Mouse (Mus musculus) hematopoietic stem cell, adult 5-6 weeks (primary cell): ENCODE measurements around the gene Zfand2b. TPM values are rescaled to one million over a fixed set of nuclear protein-coding genes. Genes with fewer than 3 reads are reported as not detected.

ENCODE experiments used
- ATAC-seq, 2 experiments: fragments of 125-278 bp in 1 of 2; replicated peaks in 1 of 2; 2 replicates each; pipeline ENCODE4 v1.8.0; 2016 to 2017; ENCODE audit warnings: inconsistent platforms in 2 of 2, mild to moderate bottlenecking in 2 of 2, moderate number of reproducible peaks in 2 of 2, low read depth in 1 of 2, moderate TSS enrichment in 1 of 2; ENCODE audit not compliant: low FRiP score in 2 of 2, poor library complexity in 2 of 2, severe bottlenecking in 2 of 2, insufficient read depth in 1 of 2, low TSS enrichment in 1 of 2
- total RNA-seq: library from RNA; stranded (forward); fragments of 172-1452, 232-1000 nt; gene quantifications from 2 replicates; pipeline ENCODE4 v1.2.3, GENCODE M21; 2017

Gene Zfand2b
- total RNA-seq, 1 experiment from 2014 or later: 38.0 TPM

DNA sequence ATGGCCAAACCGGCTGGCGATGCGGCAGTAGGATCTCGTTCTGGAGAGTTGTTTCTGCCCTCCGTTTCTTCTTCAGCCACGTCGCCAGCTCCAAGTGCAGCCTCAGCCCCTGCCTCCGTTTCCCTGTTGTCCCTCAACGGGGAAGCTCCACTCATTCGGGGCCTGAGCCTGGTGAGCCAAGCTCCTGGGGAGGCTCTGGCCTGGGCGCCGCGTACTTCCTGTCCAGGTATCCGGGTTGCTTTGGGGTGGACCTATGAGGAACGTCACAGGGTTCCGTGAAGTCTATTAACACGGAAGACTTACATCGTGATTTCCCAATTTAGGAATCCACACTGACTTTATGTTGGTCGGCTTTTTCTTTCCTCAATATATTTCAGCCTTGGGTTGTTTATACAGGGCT is 24.0 kb downstream of the Zfand2b start:
- ATAC-seq: peak; percentile 30 to 58; a peak in 3 of 4 replicates

DNA sequence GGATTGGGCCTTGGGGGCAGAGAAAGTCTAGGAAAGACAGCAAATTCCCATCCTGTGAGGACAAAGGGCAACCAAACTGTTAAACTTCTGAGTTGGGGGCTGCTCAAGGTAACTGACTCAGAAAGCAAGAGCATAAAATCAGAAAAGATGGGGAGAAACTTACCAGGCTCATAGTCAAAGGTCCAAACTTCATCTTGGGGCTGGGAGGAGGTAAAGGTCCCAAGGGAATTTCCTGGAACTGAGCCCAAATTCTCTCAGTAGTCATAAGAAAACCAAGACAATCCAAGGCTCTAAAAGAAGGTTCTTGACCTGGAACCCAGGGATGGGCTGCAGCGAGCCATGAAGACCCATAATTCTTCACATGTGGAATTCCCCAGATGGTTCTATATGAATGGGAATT is 32.8 kb downstream of the Zfand2b start:
- no peak for ATAC-seq

DNA sequence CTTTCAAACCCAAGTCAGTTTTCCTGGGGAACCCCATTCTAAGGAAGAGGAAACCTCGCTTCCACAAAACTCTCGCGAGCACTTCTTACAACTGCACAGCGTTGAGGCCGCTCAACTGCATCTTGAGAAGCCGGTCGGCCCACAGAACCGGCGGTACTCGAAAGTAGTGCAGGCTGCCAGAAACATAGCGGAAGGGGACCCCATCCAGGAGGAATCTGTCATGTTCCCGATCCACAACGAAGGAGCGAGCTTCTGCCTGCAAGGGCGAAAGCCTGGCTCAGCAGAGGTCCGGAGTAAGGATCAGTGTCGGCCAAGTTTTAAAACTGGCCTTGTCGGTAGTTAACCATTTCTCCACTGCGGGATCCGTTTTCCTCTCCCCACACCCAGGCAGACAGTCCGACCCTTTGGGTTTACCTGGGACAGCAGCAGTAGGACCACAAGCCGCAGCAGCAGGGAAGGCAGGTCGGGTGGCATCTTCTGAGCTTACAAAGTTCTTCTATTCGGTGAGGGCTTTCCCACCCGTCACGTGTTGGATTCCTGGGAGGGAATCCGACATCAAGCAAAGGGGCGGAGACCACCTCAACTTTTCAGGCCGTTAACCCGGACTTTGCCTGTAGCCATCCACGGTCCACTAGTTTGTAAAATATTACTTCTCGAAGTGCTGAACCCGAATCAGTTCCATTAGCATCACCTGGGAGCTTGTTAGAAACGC is 40.7 kb downstream of the Zfand2b start:
- peak; percentile 34 to 40; a peak in 2 of 4 replicates for ATAC-seq

DNA sequence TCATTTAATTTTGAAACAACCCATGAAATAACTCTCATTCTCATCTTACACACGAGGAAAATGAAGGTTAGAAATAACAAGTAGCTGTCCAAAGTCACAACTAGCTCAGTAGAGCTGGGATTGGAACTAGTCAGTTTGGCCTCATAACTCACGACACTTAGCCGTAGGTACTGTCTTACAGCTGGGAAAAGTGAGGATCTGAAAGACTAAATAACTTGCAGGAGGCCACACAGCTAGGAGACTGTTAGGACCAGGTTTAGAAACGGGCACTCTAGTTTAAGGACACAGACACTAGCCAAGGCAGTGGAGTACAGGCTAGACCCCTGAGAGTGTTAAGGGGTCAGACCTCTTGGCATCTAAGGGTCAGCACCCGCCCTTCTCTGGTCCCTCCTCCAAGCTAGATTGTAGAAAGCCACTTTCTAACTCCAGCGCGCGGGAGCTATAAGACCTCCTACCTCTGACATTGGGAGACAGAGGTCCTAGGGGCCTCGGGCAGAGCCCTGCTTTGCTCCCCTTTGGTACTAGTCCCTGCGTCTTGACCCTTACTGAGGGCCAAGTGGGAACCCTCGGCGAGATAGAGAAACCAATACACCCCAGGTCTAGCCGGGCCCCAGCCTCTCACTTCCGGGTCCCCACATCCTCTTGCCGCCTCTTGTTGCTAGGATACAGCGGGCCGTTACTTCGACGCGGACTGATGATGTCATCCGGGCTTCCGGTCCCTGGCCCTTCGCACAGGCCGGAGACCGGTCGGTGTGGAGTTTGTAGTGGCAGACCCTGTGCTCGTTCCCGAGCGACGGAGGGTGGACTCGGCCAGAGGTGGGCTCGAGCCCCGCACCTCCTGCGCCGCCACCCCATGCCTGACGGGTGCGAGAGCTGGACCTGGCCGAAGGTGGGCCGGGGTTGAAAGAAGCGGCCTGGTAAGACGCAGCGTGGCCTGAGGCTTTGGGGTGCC is 42.0 kb downstream of the Zfand2b start, which contains the start of the genes Glb1l and Stk16:
Gene Glb1l (minus strand): TSS at position 678 of the 952 bp plus-strand sequence.
Gene Stk16 (plus strand): TSS at position 703 of the 952 bp plus-strand sequence.
- peak; percentile 69 to 72 for ATAC-seq

DNA sequence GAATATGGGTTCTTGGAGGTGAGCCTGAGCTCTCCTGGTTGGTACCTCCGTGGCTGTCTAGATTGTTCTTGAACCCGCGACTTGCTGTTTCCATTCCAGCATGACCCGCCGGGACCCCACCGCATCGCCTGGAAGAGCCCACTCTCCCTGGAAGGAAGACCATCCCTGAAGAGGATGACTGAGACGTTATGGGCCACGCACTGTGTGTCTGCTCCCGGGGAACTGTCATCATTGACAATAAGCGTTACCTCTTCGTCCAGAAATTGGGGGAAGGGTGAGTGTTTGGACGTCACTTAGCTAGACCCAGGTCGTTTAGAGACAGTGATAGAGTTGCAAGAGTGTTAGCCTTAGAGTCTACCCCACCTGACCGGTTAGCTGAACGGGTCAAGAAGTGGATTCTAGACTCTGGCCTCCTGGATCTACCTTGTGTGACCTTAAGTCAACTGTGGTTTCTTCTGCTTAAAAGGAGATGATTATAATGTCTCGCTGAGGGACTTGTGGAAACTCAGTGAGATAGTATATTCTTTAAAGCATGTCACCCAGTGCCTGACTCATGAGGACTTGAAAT is 42.8 kb downstream of the Zfand2b start:
- no peak for ATAC-seq

DNA sequence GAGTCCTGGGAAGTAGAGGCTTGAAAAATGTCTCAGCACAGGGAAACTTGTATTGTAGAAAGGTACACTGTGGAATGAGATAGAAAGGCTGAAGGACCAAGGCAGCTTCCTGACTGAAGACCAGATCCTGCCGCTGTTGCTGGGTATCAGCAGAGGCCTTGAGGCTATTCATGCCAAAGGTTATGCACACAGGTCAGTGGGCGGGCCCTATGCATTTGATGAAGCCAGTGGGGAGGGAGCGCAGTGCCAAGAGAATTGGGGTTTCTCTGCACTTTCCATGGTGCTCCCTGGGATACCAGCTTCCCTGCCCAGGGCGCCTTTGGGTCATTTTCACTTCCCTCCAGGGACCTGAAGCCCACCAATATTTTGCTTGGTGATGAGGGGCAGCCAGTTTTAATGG is 44.1 kb downstream of the Zfand2b start:
- ATAC-seq: no peak

DNA sequence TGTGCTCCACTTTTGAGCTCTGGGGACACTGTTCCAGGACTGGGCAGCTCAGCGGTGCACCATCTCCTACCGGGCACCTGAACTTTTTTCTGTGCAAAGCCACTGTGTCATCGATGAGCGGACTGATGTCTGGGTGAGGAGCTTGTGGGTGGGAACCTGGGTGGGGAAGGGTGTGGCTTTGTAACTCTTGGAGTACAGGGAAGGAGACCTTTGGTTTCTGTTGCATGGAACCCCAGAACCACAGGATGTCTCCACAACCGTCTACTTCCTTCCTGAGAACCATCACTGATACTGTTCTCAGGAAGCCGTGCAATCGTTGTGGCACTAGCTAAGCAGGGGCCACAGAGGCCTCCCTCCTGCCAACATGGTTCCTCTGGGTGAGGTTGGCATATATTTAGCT is 44.6 kb downstream of the Zfand2b start:
- peak; percentile 65 to 68 for ATAC-seq

DNA sequence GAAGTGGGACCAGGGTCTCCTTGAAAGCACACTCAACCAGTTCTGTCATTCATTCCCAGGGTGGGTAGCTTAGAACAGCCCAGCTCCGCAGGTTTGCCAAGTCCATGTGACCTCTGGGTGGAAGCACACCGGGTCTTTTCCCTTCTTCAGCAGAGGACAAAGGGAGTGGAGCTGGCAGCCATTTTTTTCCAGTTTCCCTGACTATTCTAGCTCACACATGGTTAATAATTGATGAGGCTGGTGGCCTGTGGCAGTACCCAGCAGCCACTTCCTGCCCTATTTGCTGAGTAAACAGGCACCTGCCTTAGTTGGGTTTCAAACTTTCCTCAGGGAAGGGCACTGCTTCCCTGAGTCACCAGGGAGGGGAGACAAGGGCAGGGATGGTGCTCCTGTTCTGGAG is 46.0 kb downstream of the Zfand2b start:
- no peak for ATAC-seq

DNA sequence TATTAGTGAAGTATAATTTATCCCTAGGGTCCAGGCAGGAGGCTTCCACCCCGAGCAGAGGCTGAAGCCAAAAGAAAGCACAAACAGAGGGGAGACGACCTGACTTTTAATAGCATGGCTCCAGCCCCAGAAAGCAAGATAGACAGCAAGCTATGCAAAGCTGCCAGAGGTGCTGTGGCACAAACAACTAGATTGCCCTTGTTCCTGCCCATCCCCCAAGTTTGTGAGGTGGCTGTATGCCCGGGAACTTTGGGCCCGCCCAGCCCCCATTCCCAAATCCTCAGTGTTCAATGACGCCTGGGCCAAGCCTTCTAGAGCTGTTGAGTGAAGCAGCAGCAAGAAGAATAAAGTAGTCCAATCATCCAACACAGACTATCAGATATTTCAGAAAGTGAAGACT is 46.4 kb downstream of the Zfand2b start:
- ATAC-seq: no peak

DNA sequence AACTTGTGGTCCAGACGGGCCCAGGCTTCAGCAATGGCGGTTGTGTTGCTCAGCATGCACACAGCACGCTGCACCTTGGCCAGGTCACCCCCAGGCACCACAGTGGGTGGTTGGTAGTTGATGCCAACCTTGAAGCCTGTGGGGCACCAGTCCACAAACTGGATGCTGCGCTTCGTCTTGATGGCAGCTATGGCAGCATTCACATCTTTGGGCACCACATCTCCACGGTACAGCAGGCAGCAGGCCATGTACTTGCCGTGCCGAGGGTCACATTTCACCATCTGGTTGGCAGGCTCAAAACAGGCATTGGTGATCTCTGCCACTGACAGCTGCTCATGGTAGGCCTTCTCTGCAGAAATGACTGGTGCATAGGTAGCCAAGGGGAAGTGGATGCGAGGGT is 47.3 kb downstream of the Zfand2b start:
- ATAC-seq: no peak

DNA sequence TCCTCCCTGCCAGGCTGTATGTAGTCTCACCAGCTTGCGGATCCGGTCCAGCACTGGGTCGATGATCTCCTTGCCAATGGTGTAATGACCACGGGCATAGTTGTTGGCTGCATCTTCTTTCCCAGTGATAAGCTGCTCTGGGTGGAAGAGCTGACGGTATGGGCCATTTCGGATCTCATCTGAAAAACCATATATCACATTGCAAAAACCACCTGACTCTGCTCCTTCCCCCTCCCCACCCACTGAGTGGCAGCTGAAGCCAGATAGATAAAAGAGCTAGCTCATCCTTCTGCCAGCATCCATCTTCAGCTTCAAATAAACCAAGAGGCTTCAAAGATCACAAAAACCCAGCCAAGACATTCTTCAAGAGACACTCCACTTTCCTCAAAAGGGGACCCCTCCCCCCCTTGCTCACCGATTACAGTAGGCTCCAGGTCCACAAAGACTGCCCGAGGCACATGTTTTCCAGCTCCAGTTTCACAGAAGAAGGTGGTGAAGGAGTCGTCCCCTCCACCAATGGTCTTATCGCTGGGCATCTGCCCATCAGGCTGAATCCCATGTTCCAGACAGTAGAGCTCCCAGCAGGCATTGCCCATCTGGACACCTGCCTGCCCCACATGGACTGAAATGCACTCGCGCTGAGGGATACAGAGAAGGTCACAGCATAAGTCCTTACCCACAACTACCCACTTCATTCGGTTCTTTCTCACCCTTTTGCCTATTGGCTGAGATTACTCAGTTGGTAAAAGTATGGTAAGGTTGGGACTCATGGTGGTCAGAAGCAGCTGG is 48.5 kb downstream of the Zfand2b start:
- ATAC-seq: no peak

DNA sequence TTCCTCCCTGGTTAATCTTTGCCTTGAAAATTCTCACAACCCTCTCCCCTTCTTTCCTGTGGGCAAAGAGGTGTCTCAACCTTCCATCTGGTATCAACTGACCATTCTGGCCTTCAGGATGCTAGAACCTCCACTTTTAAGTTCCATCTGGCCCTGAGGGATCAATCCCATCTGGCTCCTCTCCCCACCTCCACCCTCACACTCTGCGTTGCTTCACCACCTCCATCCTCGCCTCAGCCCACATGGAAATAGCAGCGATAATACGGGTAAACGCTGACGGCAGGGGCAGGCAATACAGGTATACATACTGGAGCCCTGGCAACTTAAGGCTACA is 49.4 kb downstream of the Zfand2b start:
- no peak for ATAC-seq

DNA sequence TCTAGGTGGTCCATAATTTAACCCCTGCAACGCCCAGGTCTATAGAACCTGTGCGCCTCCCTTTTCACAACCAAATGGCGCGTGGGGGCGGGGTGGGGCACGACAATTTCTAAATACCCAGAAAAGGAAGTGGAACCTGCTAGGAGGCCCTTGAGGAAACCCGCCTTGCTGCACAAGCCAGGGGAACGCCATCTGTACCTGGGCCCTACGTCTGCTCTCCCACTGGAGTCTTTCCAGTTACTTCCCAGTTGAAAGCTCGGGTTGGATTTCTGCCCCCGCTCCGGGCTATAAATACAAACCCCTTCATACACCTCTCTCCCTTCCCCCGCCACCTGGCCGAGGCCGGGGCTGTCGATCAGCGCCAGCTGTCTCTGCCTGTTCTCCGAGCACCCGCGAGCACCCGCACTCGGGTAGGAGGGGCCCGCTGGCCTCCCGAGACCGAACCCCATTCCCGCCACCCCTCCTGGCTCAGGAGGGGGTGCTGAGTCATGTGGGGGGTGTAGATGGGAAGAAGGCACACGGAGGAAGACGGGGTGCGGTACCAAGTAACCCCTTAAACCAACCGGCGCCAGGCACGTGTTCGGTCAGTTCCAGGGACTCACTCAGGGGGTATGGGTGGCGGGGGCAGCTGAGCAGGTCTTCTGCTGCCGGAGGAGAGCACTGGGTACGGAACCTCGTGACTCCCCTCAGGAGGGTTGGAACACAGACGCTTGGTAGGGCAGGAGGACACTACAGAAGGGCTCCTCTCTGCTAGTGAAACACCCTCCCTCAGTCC is 50.0 kb downstream of the Zfand2b start:
- ATAC-seq: peak; percentile 22 to 27; a peak in 3 of 4 replicates

DNA sequence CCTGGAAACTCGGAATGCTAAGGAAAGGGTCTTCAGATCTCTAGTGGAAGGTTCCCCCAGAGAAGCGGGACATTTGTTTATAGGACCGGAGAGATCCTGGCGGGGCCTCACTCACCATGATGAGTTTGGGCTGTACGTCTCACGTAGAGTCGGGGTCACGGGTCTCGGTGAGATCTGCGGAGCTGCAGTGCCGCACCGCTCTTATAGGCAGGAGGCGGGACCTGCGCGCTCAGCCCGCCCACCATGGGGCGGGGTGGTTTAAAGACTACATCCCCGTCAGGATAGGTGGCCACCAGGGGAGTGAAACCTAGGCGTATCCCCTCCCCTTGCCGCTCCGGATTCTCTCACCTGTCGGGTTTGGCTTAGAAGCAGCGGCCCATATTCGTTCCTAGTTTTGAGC is 50.6 kb downstream of the Zfand2b start:
- ATAC-seq: peak; percentile 84 to 86

DNA sequence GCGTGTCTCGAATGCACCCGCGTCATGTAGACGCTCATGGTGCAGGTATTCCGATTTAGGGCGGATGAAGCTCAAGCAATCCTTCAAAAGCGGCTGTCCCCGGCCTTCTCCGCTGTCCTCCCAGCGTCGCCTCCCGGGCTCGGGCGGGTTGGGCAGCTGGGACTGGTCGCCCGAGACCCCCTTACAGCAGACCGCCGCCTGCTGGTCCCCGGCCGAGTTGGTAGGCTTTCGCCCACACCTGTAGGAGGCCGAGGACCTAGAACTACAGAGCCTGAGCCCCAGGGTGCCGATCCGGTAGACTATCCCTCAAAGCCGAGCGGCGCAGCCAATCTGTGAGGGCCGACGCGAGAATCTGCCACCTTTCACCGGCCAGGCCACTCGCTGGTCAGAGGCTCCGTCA is 51.1 kb downstream of the Zfand2b start, which contains the start of gene Tuba4a:
Gene Tuba4a (minus strand): TSS at position 335 of the 400 bp plus-strand sequence.
- ATAC-seq: peak in 1 of 2 experiments; percentile 5; a peak in 1 of 4 replicates
